Mouse (Mus musculus) bone marrow macrophage, adult 2 months (primary cell): Measurements from ENCODE around the gene Ift57.

ENCODE experiments used
- CTCF ChIP-seq: IDR thresholded peaks from 2 replicates; pipeline ENCODE4 v1.5.1; 2012; ENCODE audit warnings: low read depth, mild to moderate bottlenecking, low read length, moderate library complexity
- POLR2A ChIP-seq: IDR thresholded peaks from 2 replicates; pipeline ENCODE4 v1.6.1; 2012; ENCODE audit warnings: mild to moderate bottlenecking, low read depth, low read length, borderline replicate concordance

- TF ChIP-seq CTCF = no peak
- TF ChIP-seq POLR2A = no peak
Measured at GRCm38 (mm10) chr16:49787714-49788113, 88.7 kb downstream of the Ift57 start.
